Mouse (Mus musculus): ENCODE measurements around the gene Usp17la.

DNA sequence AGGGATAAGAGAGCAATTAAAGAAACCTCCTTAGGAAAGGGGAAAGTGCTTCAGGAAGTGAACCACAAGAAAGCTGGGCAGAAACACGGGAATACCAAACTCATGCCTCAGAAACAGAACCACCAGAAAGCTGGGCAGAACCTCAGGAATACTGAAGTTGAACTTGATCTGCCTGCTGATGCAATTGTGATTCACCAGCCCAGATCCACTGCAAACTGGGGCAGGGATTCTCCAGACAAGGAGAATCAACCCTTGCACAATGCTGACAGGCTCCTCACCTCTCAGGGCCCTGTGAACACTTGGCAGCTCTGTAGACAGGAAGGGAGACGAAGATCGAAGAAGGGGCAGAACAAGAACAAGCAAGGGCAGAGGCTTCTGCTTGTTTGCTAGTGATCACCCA is 4.6 kb downstream of the Usp17la start:
- TF ChIP-seq CTCF (IDR thresholded peaks at IDR 0.05; ENCODE audit: control insufficient read depth, insufficient read depth, insufficient read length) (no peak), MAX (IDR thresholded peaks at IDR 0.05) (no peak), MYOD1 (IDR thresholded peaks at IDR 0.05; ENCODE audit: control insufficient read depth, insufficient read length, low read depth) (no peak), USF1 (IDR thresholded peaks at IDR 0.05; ENCODE audit: low read depth) (no peak), MYOG (IDR thresholded peaks at IDR 0.05; ENCODE audit: control insufficient read depth, extremely low read depth, insufficient read length) (no peak), CEBPB (IDR thresholded peaks at IDR 0.05; ENCODE audit: low read depth) (peak; percentile 69)
